Mouse (Mus musculus) midbrain, postnatal 0 days (tissue): ENCODE measurements at regions not wholly inside any gene's neighbourhood (a gene's known extent, or its start where the extent isn't known, plus 50 kb on each side); places are given as distances from the start of the nearest gene placed in this dataset.

Experiments used
- ATAC-seq: fragments of 200-750 bp; cut with Nextera tagmentation; 2 replicates; pipeline ENCODE4 v1.8.0; 2017; ENCODE audit warnings: moderate number of reproducible peaks, mild to moderate bottlenecking, moderate TSS enrichment, moderate library complexity; ENCODE audit not compliant: low FRiP score
- DNase-seq: peaks from one replicate; pipeline ENCODE4 v3.0.0-alpha.2; 2015; ENCODE audit warnings: low spot score
- H3K27ac ChIP-seq: fragments of 300-500 bp; sonication (generic); 2 replicates; pipeline ENCODE4 v1.5.1; 2014; ENCODE audit warnings: low read depth, mild to moderate bottlenecking, low read length, mixed read lengths
- H3K27me3 ChIP-seq: fragments of 300-500 bp; sonication (generic); 2 replicates; pipeline ENCODE4 v1.6.1; 2014; ENCODE audit warnings: low read length, control low read depth, mixed read lengths; ENCODE audit not compliant: insufficient read depth
- H3K36me3 ChIP-seq: fragments of 300-500 bp; sonication (generic); 2 replicates; pipeline ENCODE4 v1.6.1; 2014; ENCODE audit warnings: low read length, control low read depth, mixed read lengths; ENCODE audit not compliant: insufficient read depth
- H3K4me1 ChIP-seq: fragments of 300-500 bp; sonication (generic); 2 replicates; pipeline ENCODE4 v1.6.1; 2014; ENCODE audit warnings: mild to moderate bottlenecking, control low read depth, antibody characterized with exemption, low read length, mixed read lengths; ENCODE audit not compliant: insufficient read depth
- H3K4me2 ChIP-seq: fragments of 300-500 bp; sonication (generic); 2 replicates; pipeline ENCODE4 v1.6.1; 2014; ENCODE audit warnings: low read depth, mild to moderate bottlenecking, low read length, mixed read lengths; ENCODE audit not compliant: poor library complexity, severe bottlenecking
- H3K4me3 ChIP-seq: fragments of 300-500 bp; sonication (generic); 2 replicates; pipeline ENCODE4 v1.5.1; 2014; ENCODE audit warnings: low read depth, mild to moderate bottlenecking, low read length, moderate library complexity
- H3K9ac ChIP-seq: fragments of 300-500 bp; sonication (generic); replicated peaks from 2 replicates; pipeline ENCODE4 v1.6.1; 2014; ENCODE audit warnings: mild to moderate bottlenecking, low read length, moderate library complexity, mixed read lengths; ENCODE audit not compliant: poor library complexity, severe bottlenecking
- H3K9me3 ChIP-seq: fragments of 300-500 bp; sonication (generic); 2 replicates; pipeline ENCODE4 v1.6.1; 2016; ENCODE audit warnings: low read length, control low read depth
- CTCF ChIP-seq: IDR thresholded peaks from 2 replicates; pipeline ENCODE4 v1.5.1; 2016; ENCODE audit warnings: antibody characterized with exemption, mild to moderate bottlenecking
- WGBS: fragments of 180-500 bp; shearing (Covaris S2); extraction: QIAGEN DNeasy Blood & Tissue Kit; methylation state at CpG from one replicate; pipeline ENCODE4 v1.1.7; 2014; 5-methylcytosine and 5-hydroxymethylcytosine counted together

DNA sequence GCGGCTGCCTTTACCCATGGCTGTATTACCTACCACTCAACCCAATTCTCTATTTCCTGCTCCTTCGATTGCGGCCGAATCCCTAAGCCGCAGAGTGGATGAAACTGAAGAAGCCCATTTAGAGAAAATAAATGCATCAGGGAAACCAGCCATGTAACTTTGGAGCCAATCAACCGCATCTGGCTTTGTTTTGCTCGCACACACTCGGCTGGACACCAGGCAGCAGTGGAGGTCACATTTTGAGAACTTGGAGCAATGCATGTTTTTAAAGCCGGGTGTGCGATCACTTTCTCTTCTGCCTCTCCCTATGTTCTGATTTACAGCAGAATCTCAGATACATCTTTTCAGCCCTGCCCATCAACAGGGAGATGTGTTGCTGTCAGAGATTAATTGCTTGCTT lies 433.7 kb upstream of the Jarid2 start:
- DNase-seq = no peak
- Histone ChIP-seq H3K4me2 (no peak overlapping the region), H3K36me3 (no peaks in the 10 kb centered on the region), H3K9me3 (no peaks in the 10 kb centered on the region), H3K4me1 (no peaks in the 10 kb centered on the region), H3K27me3 (no peaks in the 10 kb centered on the region), H3K4me3 (no peak overlapping the region), H3K27ac (no peak overlapping the region), H3K9ac (no peak overlapping the region)
- no peak for TF ChIP-seq CTCF
- WGBS = 68% methylated on average over 10 of the region's 10 CpGs
- ATAC-seq = no peak

DNA sequence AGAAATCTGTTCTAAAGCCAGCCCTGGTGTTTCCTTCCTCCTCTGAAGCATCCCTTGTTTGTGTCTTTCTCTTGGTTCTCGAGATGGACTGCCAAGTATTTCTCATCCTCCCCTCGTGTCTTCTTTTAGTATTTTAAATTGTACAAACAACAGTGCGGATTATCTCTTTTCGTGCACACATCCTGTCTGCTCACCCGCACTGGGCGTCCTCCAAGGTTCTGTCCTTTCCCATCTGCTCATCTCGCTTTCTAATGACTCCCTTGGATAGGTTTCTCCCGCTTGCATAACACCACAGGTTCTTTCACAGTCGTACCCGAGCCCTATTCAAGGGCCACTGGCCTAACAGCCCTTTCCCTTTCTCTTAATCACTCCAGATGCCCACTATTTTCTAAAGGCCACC lies 428.7 kb upstream of the Jarid2 start:
- no peak overlapping the region for H3K4me3 ChIP-seq
- no peak for TF ChIP-seq CTCF
- WGBS = 87% methylated on average over 10 of the region's 10 CpGs
- H3K9ac ChIP-seq = no peak overlapping the region
- H3K4me2 ChIP-seq = no peak overlapping the region
- H3K9me3 ChIP-seq = no peaks in the 10 kb centered on the region
- H3K27me3 ChIP-seq = no peaks in the 10 kb centered on the region
- DNase-seq = no peak
- ATAC-seq = no peak
- no peaks in the 10 kb centered on the region for H3K4me1 ChIP-seq
- H3K27ac ChIP-seq = no peak overlapping the region
- no peaks in the 10 kb centered on the region for H3K36me3 ChIP-seq

DNA sequence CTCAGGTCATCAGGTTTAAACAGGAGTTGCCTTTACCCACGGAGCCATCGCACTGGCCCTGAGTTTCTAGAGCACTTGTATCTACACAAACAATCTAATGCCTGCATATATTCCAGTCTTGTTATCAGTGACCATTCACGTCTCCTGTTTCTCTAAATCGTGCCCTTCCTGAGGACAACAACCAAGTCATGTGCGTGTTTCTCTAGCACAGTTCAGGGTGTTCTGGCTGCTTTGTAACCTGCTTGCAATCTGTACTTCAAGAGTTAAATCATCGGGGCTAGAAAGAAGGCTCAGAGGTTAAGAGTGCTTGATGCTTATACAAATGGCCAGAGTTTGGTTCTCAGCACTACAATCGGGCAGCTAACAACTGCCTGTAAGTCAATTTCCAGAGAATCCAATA lies 428.1 kb upstream of the Jarid2 start:
- H3K4me1 ChIP-seq = no peaks in the 10 kb centered on the region
- 92% methylated on average over 7 of the region's 7 CpGs for WGBS
- TF ChIP-seq CTCF = no peak
- H3K4me2 ChIP-seq = no peak overlapping the region
- DNase-seq = no peak
- no peak overlapping the region for H3K9ac ChIP-seq
- H3K27ac ChIP-seq = no peak overlapping the region
- H3K36me3 ChIP-seq = no peaks in the 10 kb centered on the region
- no peaks in the 10 kb centered on the region for H3K27me3 ChIP-seq
- H3K4me3 ChIP-seq = no peak overlapping the region
- no peaks in the 10 kb centered on the region for H3K9me3 ChIP-seq
- no peak for ATAC-seq

DNA sequence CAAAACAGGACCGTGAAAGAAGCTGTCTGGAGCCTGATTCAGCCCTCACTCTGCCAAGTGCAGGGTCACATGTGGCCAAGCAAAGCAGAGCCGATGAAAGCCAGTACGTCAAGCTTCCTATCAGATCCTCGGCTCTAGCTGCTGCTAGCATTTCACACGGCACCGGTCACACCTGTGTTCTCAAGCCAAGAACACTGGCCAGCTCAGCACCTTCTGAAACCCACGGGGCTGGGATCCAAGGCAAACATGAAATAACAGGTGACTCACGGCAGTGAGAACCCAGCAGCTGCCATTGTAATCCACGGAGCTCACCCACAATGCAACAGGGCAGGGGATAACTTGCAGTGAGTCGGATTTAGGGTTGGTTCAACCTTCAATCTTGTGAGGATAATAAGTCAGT lies 427.3 kb upstream of the Jarid2 start:
- no peaks in the 10 kb centered on the region for H3K27me3 ChIP-seq
- no peaks in the 10 kb centered on the region for H3K4me1 ChIP-seq
- no peak for TF ChIP-seq CTCF
- H3K27ac ChIP-seq = no peak overlapping the region
- H3K9ac ChIP-seq = no peak overlapping the region
- 71% methylated on average over 10 of the region's 10 CpGs for WGBS
- no peaks in the 10 kb centered on the region for H3K9me3 ChIP-seq
- DNase-seq = peak; percentile 25
- no peak overlapping the region for H3K4me2 ChIP-seq
- H3K36me3 ChIP-seq = no peaks in the 10 kb centered on the region
- H3K4me3 ChIP-seq = no peak overlapping the region
- ATAC-seq = no peak

DNA sequence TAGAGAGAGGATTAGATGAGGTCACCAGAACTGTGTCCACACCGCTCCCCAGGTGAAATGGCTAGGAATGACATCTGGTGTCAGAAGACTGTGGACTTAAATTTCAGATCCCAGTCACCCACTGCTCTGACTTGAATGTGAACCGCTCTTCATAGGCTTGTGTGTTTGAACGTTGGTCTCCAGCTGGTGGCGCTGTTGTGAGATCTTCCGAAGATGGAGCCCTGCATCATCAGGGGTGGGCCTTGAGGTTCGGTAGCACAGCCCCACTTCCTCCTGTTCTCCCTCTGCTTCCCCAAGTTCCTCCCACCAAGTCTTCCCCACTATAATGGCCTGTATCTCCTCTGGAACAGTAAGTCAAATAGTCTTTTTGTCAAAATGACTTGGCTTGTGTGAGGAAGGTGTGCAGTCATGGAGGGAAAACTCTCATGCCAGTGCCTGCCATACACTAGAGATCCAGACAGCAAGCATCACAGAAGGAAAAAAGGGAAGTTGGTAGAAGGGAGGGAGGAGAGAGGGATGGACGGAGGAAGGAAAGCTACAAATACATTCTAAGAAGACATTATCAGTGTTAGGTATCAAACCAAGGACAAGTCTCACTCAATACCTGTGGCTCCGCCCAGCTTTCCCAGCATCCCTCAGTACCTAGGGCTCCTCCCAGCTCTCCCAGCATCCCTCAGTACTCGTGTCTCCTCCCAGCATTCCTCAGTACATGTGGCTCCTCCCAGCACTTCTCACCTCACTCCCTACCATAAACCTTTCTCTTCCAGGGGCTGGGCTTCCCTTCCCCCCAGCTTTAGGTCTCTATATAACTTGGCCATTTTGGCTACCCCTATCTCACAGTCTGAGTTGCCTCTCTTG lies 423.9 kb upstream of the Jarid2 start:
- Histone ChIP-seq H3K4me3 (no peak overlapping the region), H3K27me3 (no peaks in the 10 kb centered on the region), H3K4me1 (no peaks in the 10 kb centered on the region), H3K9ac (no peak overlapping the region), H3K36me3 (no peaks in the 10 kb centered on the region), H3K4me2 (no peak overlapping the region), H3K9me3 (no peaks in the 10 kb centered on the region), H3K27ac (no peak overlapping the region)
- ATAC-seq (no peak), DNase-seq (no peak)
- peak; percentile 24 for TF ChIP-seq CTCF
- WGBS = 74% methylated on average over 9 of the region's 9 CpGs

DNA sequence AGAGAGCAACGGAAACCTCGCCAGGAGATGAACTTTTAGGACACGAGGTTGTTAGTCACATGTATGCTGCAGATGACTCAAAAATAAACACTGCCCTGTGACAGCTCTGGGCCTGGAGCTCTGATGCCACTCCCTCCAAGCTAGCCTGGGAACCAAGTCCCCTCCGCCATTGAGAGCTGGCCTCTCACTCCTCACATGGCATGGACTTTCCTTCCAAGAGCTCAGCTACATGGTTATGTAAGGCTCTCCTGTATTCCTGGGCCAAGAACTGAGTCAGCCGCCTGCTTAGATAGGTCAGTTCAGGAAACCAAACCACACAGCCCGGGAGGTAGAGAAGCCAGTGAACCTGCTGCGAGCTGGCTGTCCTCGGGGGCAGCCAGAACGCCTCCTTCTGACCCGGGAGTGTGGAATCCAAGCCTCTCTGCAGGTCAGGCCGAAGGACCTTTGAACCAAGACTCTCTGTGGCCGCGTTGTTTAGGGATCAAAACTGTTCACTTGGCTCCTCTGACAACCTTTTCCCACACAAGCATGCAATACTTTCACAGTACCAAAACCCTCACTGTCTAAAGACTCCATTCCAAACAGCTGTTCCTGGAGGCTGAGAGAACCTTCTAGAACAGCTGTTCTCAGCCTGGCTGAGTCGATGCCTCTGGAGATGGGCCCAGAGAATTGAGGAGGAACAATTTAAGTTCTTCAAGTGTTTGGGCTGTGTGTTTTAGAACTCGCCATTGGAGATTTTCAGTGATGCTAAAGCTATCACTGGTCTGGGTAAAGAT lies 422.8 kb upstream of the Jarid2 start:
- Histone ChIP-seq H3K4me3 (no peak overlapping the region), H3K27ac (no peak overlapping the region), H3K9ac (no peak overlapping the region), H3K4me1 (no peaks in the 10 kb centered on the region), H3K27me3 (no peaks in the 10 kb centered on the region), H3K36me3 (no peaks in the 10 kb centered on the region), H3K4me2 (no peak overlapping the region), H3K9me3 (no peaks in the 10 kb centered on the region)
- no peak for ATAC-seq
- 88% methylated on average over 15 of the region's 15 CpGs for WGBS
- TF ChIP-seq CTCF = no peak
- DNase-seq = no peak
